Mouse (Mus musculus) thymus, adult 2 months (tissue): ENCODE results near the gene Il2rb.

Experiments used
- CTCF ChIP-seq: fragments of 200-500 bp; IDR thresholded peaks from 2 replicates; pipeline ENCODE4 v1.5.1; 2012; ENCODE audit warnings: mild to moderate bottlenecking, control low read depth, low read length, moderate library complexity, borderline replicate concordance; ENCODE audit not compliant: control insufficient read depth, poor library complexity, insufficient read depth; ENCODE audit errors: extremely low read depth
- POLR2A ChIP-seq: fragments of 200-500 bp; IDR thresholded peaks from 2 replicates; pipeline ENCODE4 v1.6.1; 2012; ENCODE audit warnings: mild to moderate bottlenecking, low read length, control low read depth, moderate library complexity; ENCODE audit not compliant: control insufficient read depth, poor library complexity, insufficient read depth; ENCODE audit errors: extremely low read depth

GRCm38 (mm10) chr15:78456051-78456450 is 39.0 kb downstream of the Il2rb start:
- TF ChIP-seq CTCF (no peak), POLR2A (no peak)
